Mouse (Mus musculus) intestine, embryonic 14.5 days (tissue): ENCODE results near the gene Ccdc66. TPM values are rescaled to one million over a fixed set of nuclear protein-coding genes. Genes with fewer than 3 reads are reported as not detected.

Experiments used
- ATAC-seq: fragments of 200-750 bp; cut with Nextera tagmentation; replicated peaks from 2 replicates; pipeline ENCODE4 v1.8.0; 2017; ENCODE audit warnings: low read depth, moderate number of reproducible peaks, moderate TSS enrichment, moderate library complexity; ENCODE audit not compliant: low FRiP score, low TSS enrichment
- DNase-seq: peaks from one replicate; pipeline ENCODE4 v3.0.0-alpha.2; 2018; ENCODE audit warnings: low spot score
- H3K27ac ChIP-seq: fragments of 300-500 bp; sonication (generic); 2 replicates; pipeline ENCODE4 v1.5.1; 2014; ENCODE audit warnings: low read depth, mild to moderate bottlenecking, control low read depth
- H3K27me3 ChIP-seq: fragments of 300-500 bp; sonication (generic); replicated peaks from 2 replicates; pipeline ENCODE4 v1.6.1; 2014; ENCODE audit warnings: low read length, control low read depth; ENCODE audit not compliant: control insufficient read depth, insufficient read depth
- H3K36me3 ChIP-seq: fragments of 300-500 bp; sonication (generic); 2 replicates; pipeline ENCODE4 v1.6.1; 2014; ENCODE audit warnings: low read length, control low read depth; ENCODE audit not compliant: control insufficient read depth, insufficient read depth
- H3K4me1 ChIP-seq: fragments of 300-500 bp; sonication (generic); replicated peaks from 2 replicates; pipeline ENCODE4 v1.6.1; 2014; ENCODE audit warnings: low read length, control low read depth, mixed read lengths; ENCODE audit not compliant: control insufficient read depth, insufficient read depth
- H3K4me2 ChIP-seq: fragments of 300-500 bp; sonication (generic); 2 replicates; pipeline ENCODE4 v1.6.1; 2014; ENCODE audit warnings: low read length
- H3K4me3 ChIP-seq: fragments of 300-500 bp; sonication (generic); 2 replicates; pipeline ENCODE4 v1.5.1; 2014; ENCODE audit warnings: low read depth, low read length, control low read depth, mixed read lengths
- H3K9ac ChIP-seq: fragments of 300-500 bp; sonication (generic); 2 replicates; pipeline ENCODE4 v1.6.1; 2014; ENCODE audit warnings: mild to moderate bottlenecking, low read length
- H3K9me3 ChIP-seq: fragments of 300-500 bp; sonication (generic); 2 replicates; pipeline ENCODE4 v1.6.1; 2016; ENCODE audit warnings: low read length, control low read depth; ENCODE audit not compliant: control insufficient read depth
- WGBS: fragments of 180-500 bp; shearing (Covaris S2); extraction: QIAGEN DNeasy Blood & Tissue Kit; methylation state at CpG from one replicate; pipeline ENCODE4 v1.1.7; 2014; 5-methylcytosine and 5-hydroxymethylcytosine counted together
- polyA plus RNA-seq: library from polyadenylated mRNA; unstranded; fragments of >200 nt; fragmentation: Nextera tagmentation; extraction: Ambion mirVana; gene quantifications from 2 replicates; pipeline ENCODE4 v1.2.1, GENCODE M21; 2014

The Ccdc66 gene
- 8.8 and 11.2 TPM in 2 replicates for polyA plus RNA-seq

- Histone ChIP-seq H3K4me1 (peaks cover 9% of the 10 kb centered on the region; the same call in 1 of the 2 replicates), H3K9ac (peak within 1 kb of the TSS; percentile 60), H3K36me3 (peaks cover 15% of the 10 kb centered on the region; the same call in 1 of the 2 replicates), H3K27ac (peak within 1 kb of the TSS; percentile 62), H3K9me3 (no peaks in the 10 kb centered on the region), H3K27me3 (no peaks in the 10 kb centered on the region), H3K4me2 (peak within 1 kb of the TSS; percentile 83), H3K4me3 (peak within 1 kb of the TSS; percentile 58)
- DNase-seq = peak; percentile 100
- ATAC-seq = peak; percentile 98
- WGBS = under 1% methylated on average over 51 of the region's 51 CpGs
Measured at GRCm38 (mm10) chr14:27507894-27508643, at the start of gene Ccdc66. Gene Ccdc66 (minus strand): TSS chr14:27508460.

- H3K27ac ChIP-seq = no peak overlapping the region
- DNase-seq = no peak
- no peak overlapping the region for H3K4me3 ChIP-seq
- no peaks in the 10 kb centered on the region for H3K9me3 ChIP-seq
- no peak overlapping the region for H3K4me2 ChIP-seq
- no peak for ATAC-seq
- no peak overlapping the region for H3K9ac ChIP-seq
- no peaks in the 10 kb centered on the region for H3K4me1 ChIP-seq
- H3K27me3 ChIP-seq = no peaks in the 10 kb centered on the region
- H3K36me3 ChIP-seq = no peaks in the 10 kb centered on the region
- 85% methylated on average over 4 of the region's 4 CpGs for WGBS
Measured at GRCm38 (mm10) chr14:27543838-27544426, 35.7 kb upstream of the Ccdc66 start.

GRCm38 (mm10) chr14:27536441-27536840 lies 28.2 kb upstream of the Ccdc66 start:
- ATAC-seq = no peak
- H3K27me3 ChIP-seq = no peaks in the 10 kb centered on the region
- no peak overlapping the region for H3K27ac ChIP-seq

GRCm38 (mm10) chr14:27524541-27524940 lies 16.3 kb upstream of the Ccdc66 start:
- no peaks in the 10 kb centered on the region for H3K36me3 ChIP-seq
- H3K9me3 ChIP-seq = peaks cover 4% of the 10 kb centered on the region; the same call in 1 of the 2 replicates
- ATAC-seq (no peak), DNase-seq (no peak)
- no peak overlapping the region for H3K4me3 ChIP-seq
- H3K4me1 ChIP-seq = no peaks in the 10 kb centered on the region
- H3K27me3 ChIP-seq = no peaks in the 10 kb centered on the region
- H3K4me2 ChIP-seq = no peak overlapping the region
- no peak overlapping the region for H3K27ac ChIP-seq
- no peak overlapping the region for H3K9ac ChIP-seq

More at GRCm38 (mm10) chr14:27536441-27536840, 28.2 kb upstream of the Ccdc66 start:
- Histone ChIP-seq H3K4me3 (no peak overlapping the region), H3K9ac (no peak overlapping the region), H3K4me2 (no peak overlapping the region), H3K9me3 (0 out of 2 replicates have a peak, but pooled peaks cover 3% of the 10 kb centered on the region), H3K4me1 (no peaks in the 10 kb centered on the region), H3K36me3 (no peaks in the 10 kb centered on the region)
- WGBS = 74% methylated on average over 3 of the region's 3 CpGs
- no peak for DNase-seq

- no peaks in the 10 kb centered on the region for H3K27me3 ChIP-seq
- H3K4me2 ChIP-seq = peak overlapping the region; percentile 83
- no peaks in the 10 kb centered on the region for H3K9me3 ChIP-seq
- no peak for DNase-seq
- peak overlapping the region; percentile 62 for H3K27ac ChIP-seq
- H3K4me3 ChIP-seq = peak overlapping the region; percentile 58
- 25% methylated on average over 15 of the region's 15 CpGs for WGBS
- H3K36me3 ChIP-seq = peaks cover 15% of the 10 kb centered on the region; the same call in 1 of the 2 replicates
- H3K4me1 ChIP-seq = peaks cover 9% of the 10 kb centered on the region; the same call in 1 of the 2 replicates
- H3K9ac ChIP-seq = peak overlapping the region; percentile 60
- peak; percentile 56; the same call in 1 of the 2 replicates for ATAC-seq
Measured at GRCm38 (mm10) chr14:27508644-27509301, 513 bp upstream of the Ccdc66 start.

GRCm38 (mm10) chr14:27501096-27501495 lies 7.2 kb downstream of the Ccdc66 start:
- Histone ChIP-seq H3K4me2 (no peak overlapping the region), H3K4me1 (no peaks in the 10 kb centered on the region), H3K9me3 (no peaks in the 10 kb centered on the region), H3K9ac (no peak overlapping the region), H3K27ac (no peak overlapping the region), H3K27me3 (no peaks in the 10 kb centered on the region), H3K36me3 (peaks cover 57% of the 10 kb centered on the region), H3K4me3 (no peak overlapping the region)
- no peak for ATAC-seq
- 77% methylated on average over 4 of the region's 4 CpGs for WGBS
- DNase-seq = no peak

GRCm38 (mm10) chr14:27493516-27493915 lies 14.7 kb downstream of the Ccdc66 start:
- no peak overlapping the region for H3K4me2 ChIP-seq
- 88% methylated on average over 4 of the region's 4 CpGs for WGBS
- H3K9me3 ChIP-seq = no peaks in the 10 kb centered on the region
- no peak overlapping the region for H3K4me3 ChIP-seq
- no peaks in the 10 kb centered on the region for H3K27me3 ChIP-seq
- H3K36me3 ChIP-seq = peaks cover 86% of the 10 kb centered on the region
- no peaks in the 10 kb centered on the region for H3K4me1 ChIP-seq
- H3K9ac ChIP-seq = no peak overlapping the region
- ATAC-seq (no peak), DNase-seq (no peak)
- H3K27ac ChIP-seq = no peak overlapping the region

GRCm38 (mm10) chr14:27491399-27491798 lies 16.9 kb downstream of the Ccdc66 start:
- ATAC-seq (no peak), DNase-seq (no peak)
- H3K9me3 ChIP-seq = no peaks in the 10 kb centered on the region
- no peak overlapping the region for H3K4me3 ChIP-seq
- WGBS = 94% methylated on average over 5 of the region's 5 CpGs
- H3K9ac ChIP-seq = no peak overlapping the region
- H3K4me2 ChIP-seq = no peak overlapping the region
- H3K27me3 ChIP-seq = no peaks in the 10 kb centered on the region
- peaks cover 81% of the 10 kb centered on the region for H3K36me3 ChIP-seq
- no peak overlapping the region for H3K27ac ChIP-seq
- H3K4me1 ChIP-seq = no peaks in the 10 kb centered on the region
